ENCODE assay signal across 20 mouse cellular contexts in genomic region chr9:104236256-104236930, GRCm38 (mm10). TPM values are rescaled to one million over a fixed set of nuclear protein-coding genes. Genes with fewer than 3 reads are reported as not detected.
DNase-seq lines count a peak whose midpoint lies in the region; ATAC-seq lines count a peak whose summit lies in the region.
"Had no signal": no experiment of that assay in that cellular context is flagged by ENCODE, and none has a peak within 500 bp of the region (broad histone marks: within the 10 kb centered on the region; RNA-seq: fewer than 3 reads in every experiment).

No protein-coding gene starts in this region.

- 91% methylated on average over 11 of the region's 11 CpGs for WGBS in forebrain, embryonic 13.5 days
- 94% methylated on average over 11 of the region's 11 CpGs for WGBS in forebrain, embryonic 10.5 days
- 87% methylated on average over 11 of the region's 11 CpGs for WGBS in heart, embryonic 14.5 days
- 93% methylated on average over 11 of the region's 11 CpGs for WGBS in neural tube, embryonic 13.5 days
- 74% methylated on average over 11 of the region's 11 CpGs for WGBS in stomach, embryonic 16.5 days

- peaks cover 16% of the 10 kb centered on the region for H3K4me1 ChIP-seq in forebrain, embryonic 13.5 days
- no peaks in the 10 kb centered on the region for H3K4me1 ChIP-seq in forebrain, embryonic 10.5 days
- H3K4me1 ChIP-seq in heart, embryonic 14.5 days (ENCODE audit: control insufficient read depth in 2 of 2, insufficient read depth in 2 of 2, low read length in 2 of 2): peaks cover 13 to 24% of the 10 kb centered on the region in 2 experiments
- peaks cover 13% of the 10 kb centered on the region for H3K4me1 ChIP-seq in neural tube, embryonic 13.5 days (replicated peaks)
- no peaks in the 10 kb centered on the region for H3K4me1 ChIP-seq in stomach, embryonic 16.5 days (ENCODE audit: control insufficient read depth, insufficient read depth, low read length)
- H3K4me1 ChIP-seq: liver, embryonic 12.5 days; megakaryocyte, embryonic 14.5 days had no signal

- H3K36me3 ChIP-seq in forebrain, embryonic 13.5 days (ENCODE audit: poor library complexity, severe bottlenecking): peaks cover 50% of the 10 kb centered on the region
- peaks cover 78% of the 10 kb centered on the region for H3K36me3 ChIP-seq in forebrain, embryonic 10.5 days (replicated peaks)
- peaks cover 47% of the 10 kb centered on the region for H3K36me3 ChIP-seq in heart, embryonic 14.5 days (ENCODE audit: control insufficient read depth, insufficient read depth, low read length)
- peaks cover 61% of the 10 kb centered on the region for H3K36me3 ChIP-seq in neural tube, embryonic 13.5 days
- H3K36me3 ChIP-seq in stomach, embryonic 16.5 days (ENCODE audit: control insufficient read depth, insufficient read depth, low read length): no peaks in the 10 kb centered on the region

- no peaks in the 10 kb centered on the region for H3K27me3 ChIP-seq in forebrain, embryonic 13.5 days
- H3K27me3 ChIP-seq in forebrain, embryonic 10.5 days (ENCODE audit: poor library complexity, severe bottlenecking): no peaks in the 10 kb centered on the region
- no peaks in the 10 kb centered on the region for H3K27me3 ChIP-seq in heart, embryonic 14.5 days (ENCODE audit: control insufficient read depth, insufficient read depth, low read length)
- H3K27me3 ChIP-seq in neural tube, embryonic 13.5 days: no peaks in the 10 kb centered on the region
- H3K27me3 ChIP-seq in stomach, embryonic 16.5 days (ENCODE audit: control insufficient read depth, insufficient read depth, low read length): no peaks in the 10 kb centered on the region
- H3K27me3 ChIP-seq: liver, embryonic 12.5 days; megakaryocyte, embryonic 14.5 days; midbrain, embryonic 12.5 days; neural tube, embryonic 15.5 days had no signal

- no peak overlapping the region for H3K4me2 ChIP-seq in forebrain, embryonic 13.5 days
- no peak overlapping the region for H3K4me2 ChIP-seq in heart, embryonic 14.5 days (ENCODE audit: low read length)
- no peak overlapping the region for H3K4me2 ChIP-seq in neural tube, embryonic 13.5 days
- H3K4me2 ChIP-seq in stomach, embryonic 16.5 days (ENCODE audit: low read depth, low read length): no peak overlapping the region
- H3K4me2 ChIP-seq: liver, embryonic 12.5 days; midbrain, embryonic 12.5 days; neural tube, embryonic 15.5 days had no signal

- DNase-seq in forebrain, embryonic 10.5 days (ENCODE audit: extremely low spot score, low spot score): no peak
- no peak for DNase-seq in heart, postnatal 4 days
- DNase-seq in neural tube, embryonic 10.5 days (ENCODE audit: extremely low spot score, low spot score): no peak
- no peak for DNase-seq in thymus, postnatal 0 days (ENCODE audit: low spot score)
- DNase-seq: adrenal gland, adult 8-10 months; kidney, adult 9 months; liver, postnatal 0 days; thymus, adult 2 months had no signal

- no peak overlapping the region for H3K9ac ChIP-seq in forebrain, embryonic 13.5 days
- H3K9ac ChIP-seq in heart, embryonic 14.5 days (ENCODE audit: low read length): no peak overlapping the region
- H3K9ac ChIP-seq in neural tube, embryonic 13.5 days: no peak overlapping the region
- no peak overlapping the region for H3K9ac ChIP-seq in stomach, embryonic 16.5 days (ENCODE audit: low read length)
- H3K9ac ChIP-seq: liver, embryonic 12.5 days; liver, postnatal 0 days; midbrain, embryonic 12.5 days; neural tube, embryonic 15.5 days had no signal

- ATAC-seq in forebrain, embryonic 13.5 days: no peak
- no peak for ATAC-seq in heart, embryonic 14.5 days (ENCODE audit: insufficient number of reproducible peaks, insufficient read depth, low FRiP score, low read depth)
- ATAC-seq in neural tube, embryonic 13.5 days (ENCODE audit: low read depth): no peak
- peak; percentile 50; the same call in 1 of the 2 replicates for ATAC-seq in stomach, embryonic 16.5 days (ENCODE audit: insufficient read depth, low FRiP score)
- ATAC-seq: intestine, postnatal 0 days; liver, embryonic 12.5 days; liver, postnatal 0 days; lung, postnatal 0 days had no signal

- H3K9me3 ChIP-seq in forebrain, embryonic 13.5 days (replicated peaks): no peaks in the 10 kb centered on the region
- H3K9me3 ChIP-seq in forebrain, embryonic 10.5 days: no peaks in the 10 kb centered on the region
- no peaks in the 10 kb centered on the region for H3K9me3 ChIP-seq in heart, embryonic 14.5 days (ENCODE audit: control insufficient read depth, low read length)
- no peaks in the 10 kb centered on the region for H3K9me3 ChIP-seq in neural tube, embryonic 13.5 days
- H3K9me3 ChIP-seq in stomach, embryonic 16.5 days (replicated peaks; ENCODE audit: control insufficient read depth, low read length): no peaks in the 10 kb centered on the region
- H3K9me3 ChIP-seq: G1E; liver, embryonic 12.5 days; megakaryocyte, embryonic 14.5 days; midbrain, embryonic 12.5 days; neural tube, embryonic 15.5 days had no signal

- H3K4me3 ChIP-seq in forebrain, embryonic 13.5 days: no peak overlapping the region
- no peak overlapping the region for H3K4me3 ChIP-seq in forebrain, embryonic 10.5 days
- H3K4me3 ChIP-seq in heart, embryonic 14.5 days (ENCODE audit: control insufficient read depth in 1 of 2, insufficient read depth in 1 of 2, low read depth in 1 of 2, low read length in 2 of 2): no peak overlapping the region
- no peak overlapping the region for H3K4me3 ChIP-seq in neural tube, embryonic 13.5 days
- H3K4me3 ChIP-seq in stomach, embryonic 16.5 days (replicated peaks; ENCODE audit: low read length): no peak overlapping the region
- H3K4me3 ChIP-seq: erythroblast, embryonic 14.5 days; liver, embryonic 12.5 days; megakaryocyte, embryonic 14.5 days; midbrain, embryonic 12.5 days; neural tube, embryonic 15.5 days had no signal

- peak overlapping the region; percentile 70 for H3K27ac ChIP-seq in forebrain, embryonic 13.5 days
- no peak overlapping the region for H3K27ac ChIP-seq in forebrain, embryonic 10.5 days
- peak overlapping the region; percentile 48 to 49; a peak in 3 of 4 replicates for H3K27ac ChIP-seq in heart, embryonic 14.5 days (replicated peaks in 1 of 2; ENCODE audit: control insufficient read depth in 1 of 2, insufficient read depth in 1 of 2, low read depth in 2 of 2, low read length in 2 of 2)
- H3K27ac ChIP-seq in neural tube, embryonic 13.5 days (replicated peaks): peak overlapping the region; percentile 55
- H3K27ac ChIP-seq in stomach, embryonic 16.5 days (ENCODE audit: low read length): peak overlapping the region; percentile 17; the same call in 1 of the 2 replicates
- H3K27ac ChIP-seq: liver, embryonic 12.5 days; midbrain, embryonic 12.5 days; neural tube, embryonic 15.5 days had no signal

RNA-seq across cellular contexts. Expression of gene Dnajc13, which starts 26.3 kb away (rescaled TPM):
- 16.7 and 18.6 TPM in 2 replicates for polyA plus RNA-seq in forebrain, embryonic 13.5 days (2015; fragmentation: Nextera tagmentation; extraction: Ambion mirVana)
- 18.9 and 20.5 TPM in 2 replicates for polyA plus RNA-seq in forebrain, embryonic 10.5 days (2016; fragmentation: Nextera tagmentation; extraction: Ambion mirVana)
- polyA plus RNA-seq in heart, embryonic 14.5 days (2014; fragmentation: Nextera tagmentation; extraction: Ambion mirVana): 15.5 and 26.2 TPM in 2 replicates
- total RNA-seq in heart, postnatal 4 days (2021): 10 to 100 TPM; 41.4 to 44.6 TPM
- 16.3 and 19.5 TPM in 2 replicates for polyA plus RNA-seq in neural tube, embryonic 13.5 days (2015; fragmentation: Nextera tagmentation; extraction: Ambion mirVana)
- polyA plus RNA-seq in stomach, embryonic 16.5 days (2015; fragmentation: Nextera tagmentation; extraction: Ambion mirVana): 18.6 and 19.8 TPM in 2 replicates
- polyA plus RNA-seq in thymus, postnatal 0 days (2015; fragmentation: Nextera tagmentation; extraction: Ambion mirVana): 37.9 and 39.7 TPM in 2 replicates
